Mouse (Mus musculus) activated CD4-positive, CD25-positive, alpha-beta regulatory T cell, adult 4 months (primary cell): Measurements from ENCODE around the gene Gm49395. TPM values are rescaled to one million over a fixed set of nuclear protein-coding genes. Genes with fewer than 3 reads are reported as not detected.

Experiments used
- ATAC-seq: one replicate; pipeline ENCODE4 v1.8.0; 2017
- polyA plus RNA-seq, 2 experiments: library from polyadenylated mRNA; unstranded; fragments of 100-300 nt; shearing (Covaris generic); gene quantifications; one replicate each; pipeline ENCODE4 v1.2.1; 2017

Gene Gm49395
- under 1 TPM in 1 of 2 experiments, not detected in 1; 0.60 TPM for polyA plus RNA-seq

GRCm38 (mm10) chr13:115101355-115102191, at the start of gene Gm49395, which contains the start of gene Itga1:
Gene Gm49395, minus strand, starts transcription at chr13:115101921.
Gene Itga1, minus strand, starts transcription at chr13:115101964.
- ATAC-seq, result no peak

GRCm38 (mm10) chr13:115150602-115151001, 48.9 kb upstream of the Gm49395 start:
- ATAC-seq, result no peak

- ATAC-seq, result no peak
Measured at GRCm38 (mm10) chr13:115149849-115150248, 48.1 kb upstream of the Gm49395 start.

- ATAC-seq, result no peak
Measured at GRCm38 (mm10) chr13:115143575-115143974, 41.9 kb upstream of the Gm49395 start.

GRCm38 (mm10) chr13:115142066-115142465, 40.3 kb upstream of the Gm49395 start:
- ATAC-seq, result no peak

GRCm38 (mm10) chr13:115138513-115138912, 36.8 kb upstream of the Gm49395 start:
- ATAC-seq, result no peak

GRCm38 (mm10) chr13:115136761-115137160, 35.0 kb upstream of the Gm49395 start:
- ATAC-seq, result no peak

- ATAC-seq, result no peak
Measured at GRCm38 (mm10) chr13:115132435-115132834, 30.7 kb upstream of the Gm49395 start.

GRCm38 (mm10) chr13:115131381-115131780, 29.7 kb upstream of the Gm49395 start:
- no peak for ATAC-seq

- no peak for ATAC-seq
Measured at GRCm38 (mm10) chr13:115130035-115130434, 28.3 kb upstream of the Gm49395 start.

GRCm38 (mm10) chr13:115127826-115128225, 26.1 kb upstream of the Gm49395 start:
- ATAC-seq, result no peak

- no peak for ATAC-seq
Measured at GRCm38 (mm10) chr13:115126534-115126933, 24.8 kb upstream of the Gm49395 start.

GRCm38 (mm10) chr13:115125130-115125529, 23.4 kb upstream of the Gm49395 start:
- no peak for ATAC-seq

- ATAC-seq, result no peak
Measured at GRCm38 (mm10) chr13:115124521-115124920, 22.8 kb upstream of the Gm49395 start.

GRCm38 (mm10) chr13:115118756-115119155, 17.0 kb upstream of the Gm49395 start:
- no peak for ATAC-seq

- ATAC-seq, result no peak
Measured at GRCm38 (mm10) chr13:115118195-115118594, 16.5 kb upstream of the Gm49395 start.

GRCm38 (mm10) chr13:115116930-115117621, 15.4 kb upstream of the Gm49395 start:
- ATAC-seq, result no peak

GRCm38 (mm10) chr13:115109628-115110027, 7.9 kb upstream of the Gm49395 start:
- no peak for ATAC-seq

- peak; percentile 49 for ATAC-seq
Measured at GRCm38 (mm10) chr13:115107436-115107835, 5.7 kb upstream of the Gm49395 start.

GRCm38 (mm10) chr13:115106183-115106582, 4.5 kb upstream of the Gm49395 start:
- no peak for ATAC-seq

- ATAC-seq, result no peak
Measured at GRCm38 (mm10) chr13:115102754-115103153, 1.0 kb upstream of the Gm49395 start.

- ATAC-seq, result no peak
Measured at GRCm38 (mm10) chr13:115100381-115101177, 1.1 kb downstream of the Gm49395 start.

GRCm38 (mm10) chr13:115099381-115099780, 2.3 kb downstream of the Gm49395 start:
- no peak for ATAC-seq
